Mouse (Mus musculus) cerebellum, postnatal 36 days (tissue): ENCODE measurements around the gene Vav1.
A peak's percentile ranks its signal among the peaks of the same experiment; 100 is the strongest.
"Not testable (repeated sequence)": the region's sequence is repeated elsewhere in the genome, so short reads cannot be mapped to it uniquely, and the experiment has no call there.

Experiments used
- DNase-seq, 2 experiments: peaks; one replicate each; pipeline ENCODE4 v3.0.0; 2021 to 2022; ENCODE audit warnings: mixed read lengths in 2 of 2

Vav1 gene

DNA sequence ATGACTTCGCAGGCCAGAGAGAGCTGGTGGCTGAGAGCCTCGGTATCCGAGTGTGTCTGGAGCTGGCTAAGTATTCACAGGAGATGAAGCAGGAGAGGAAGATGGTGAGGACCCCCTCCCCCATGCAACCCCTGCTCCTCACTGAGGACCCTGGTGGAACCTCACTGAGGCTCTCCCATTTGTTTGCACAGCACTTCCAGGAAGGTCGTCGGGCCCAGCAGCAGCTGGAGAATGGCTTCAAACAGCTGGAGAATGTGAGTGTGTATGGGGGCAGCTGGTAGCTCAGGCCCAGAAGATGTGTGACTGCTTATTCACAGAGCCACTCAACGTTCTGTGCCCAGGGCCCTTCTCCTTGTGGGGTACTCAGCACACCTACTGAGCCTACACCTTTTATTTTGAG lies 25.6 kb upstream of the Vav1 start:
- DNase-seq = peak in 1 of 2 experiments; percentile 0

DNA sequence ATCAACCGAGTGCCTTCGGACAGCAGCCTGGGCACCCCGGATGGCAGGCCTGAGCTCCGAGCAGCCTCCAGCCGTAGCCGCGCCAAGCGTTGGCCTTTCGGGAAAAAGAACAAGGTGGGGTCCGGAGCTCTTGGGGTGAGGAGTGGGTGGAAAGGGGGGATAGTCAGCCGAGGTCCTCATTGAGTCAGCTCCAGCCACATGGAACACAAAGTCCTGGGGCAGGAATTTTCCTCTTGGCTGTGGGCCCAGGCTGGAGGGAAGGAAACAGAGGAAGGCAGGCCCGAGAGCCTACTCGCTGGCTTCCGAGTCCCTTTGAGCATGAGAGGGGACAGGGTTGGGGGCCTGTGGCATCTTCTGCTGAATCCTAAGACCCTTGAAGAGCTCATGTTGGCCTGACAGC lies 23.5 kb upstream of the Vav1 start:
- no peak for DNase-seq

DNA sequence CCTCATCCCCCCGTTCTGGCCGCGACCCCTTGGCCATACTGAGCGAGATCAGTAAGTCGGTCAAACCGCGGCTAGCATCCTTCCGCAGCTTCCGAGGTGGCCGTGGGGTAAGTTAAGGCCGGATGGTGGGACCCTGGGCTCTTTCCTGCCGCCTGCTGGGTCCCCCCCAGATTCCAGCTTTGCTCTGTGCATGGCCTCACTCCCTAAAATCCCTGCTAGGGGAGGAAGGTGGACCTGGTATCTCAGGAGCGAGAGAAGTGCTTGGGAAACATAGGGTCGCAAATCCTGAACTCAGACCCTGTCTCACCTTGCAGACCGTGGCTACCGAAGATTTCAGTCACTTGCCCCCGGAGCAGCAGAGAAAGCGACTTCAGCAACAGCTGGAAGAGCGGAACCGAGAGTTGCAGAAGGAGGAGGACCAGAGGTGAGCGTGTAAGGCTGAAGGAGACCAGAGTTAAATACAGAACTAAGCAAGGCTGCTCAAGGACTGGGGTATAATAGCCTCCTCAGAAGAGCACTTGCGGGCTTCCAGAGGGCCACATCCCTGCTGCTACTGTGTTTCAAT lies 21.9 kb upstream of the Vav1 start:
- peak in 1 of 2 experiments; percentile 1 for DNase-seq

DNA sequence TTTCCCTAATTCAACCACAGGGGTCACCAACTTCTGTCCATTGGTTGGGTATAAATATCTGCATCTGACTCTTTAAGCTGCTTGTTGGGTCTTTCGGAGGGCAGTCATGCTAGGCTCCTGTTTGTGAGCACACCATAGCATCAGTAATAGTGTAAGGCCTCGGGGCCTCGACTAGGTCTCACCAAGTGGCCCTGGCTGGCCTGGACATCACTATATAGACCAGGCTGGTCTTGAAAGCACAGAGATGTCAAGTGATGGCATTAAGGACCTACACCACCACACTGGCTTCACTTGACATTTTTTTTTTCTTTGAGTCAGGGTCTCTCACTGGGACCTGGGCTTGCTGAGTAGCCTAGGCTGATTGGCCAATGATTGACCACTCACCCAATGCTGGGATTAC lies 20.7 kb upstream of the Vav1 start:
- no peak for DNase-seq

DNA sequence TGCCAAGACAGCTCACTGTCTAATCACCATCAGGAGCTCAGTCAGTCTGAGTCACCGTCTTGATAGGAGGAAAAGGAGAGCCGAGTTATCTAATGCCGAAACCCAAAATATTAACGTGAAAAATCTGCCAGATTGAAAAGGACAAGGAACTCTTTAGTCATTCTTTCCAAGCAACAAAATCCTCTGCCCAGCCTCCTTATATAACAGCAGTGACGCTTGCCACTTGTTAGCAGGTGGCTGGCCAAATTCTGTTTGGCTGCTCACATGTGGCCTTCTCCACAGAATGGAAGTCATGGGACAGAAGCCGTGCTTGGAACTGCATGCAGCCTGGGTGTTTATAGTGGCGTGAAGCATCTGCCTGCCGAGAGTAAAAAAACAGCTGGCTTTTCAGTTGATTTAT lies 19.2 kb upstream of the Vav1 start:
- no peak for DNase-seq

DNA sequence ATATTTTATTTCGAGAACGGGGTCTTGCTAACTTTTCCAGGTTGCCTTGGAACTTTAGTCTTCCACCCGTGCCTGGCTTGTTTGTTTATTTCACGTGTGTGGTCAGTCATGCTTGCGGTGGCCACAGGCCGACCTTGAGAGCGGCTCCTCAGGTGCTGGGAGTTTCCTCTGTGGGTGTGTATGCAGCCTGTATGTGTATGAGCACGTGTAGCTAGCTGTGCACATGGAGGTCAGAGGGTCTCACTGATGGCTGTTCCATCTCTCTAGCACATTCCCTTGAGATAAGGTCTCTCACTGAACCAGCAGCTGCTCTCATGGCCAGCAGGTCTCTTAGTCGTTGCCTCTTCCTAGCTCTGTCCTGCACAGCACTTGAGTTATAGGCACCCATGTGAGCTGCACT lies 18.5 kb upstream of the Vav1 start:
- DNase-seq = no peak

DNA sequence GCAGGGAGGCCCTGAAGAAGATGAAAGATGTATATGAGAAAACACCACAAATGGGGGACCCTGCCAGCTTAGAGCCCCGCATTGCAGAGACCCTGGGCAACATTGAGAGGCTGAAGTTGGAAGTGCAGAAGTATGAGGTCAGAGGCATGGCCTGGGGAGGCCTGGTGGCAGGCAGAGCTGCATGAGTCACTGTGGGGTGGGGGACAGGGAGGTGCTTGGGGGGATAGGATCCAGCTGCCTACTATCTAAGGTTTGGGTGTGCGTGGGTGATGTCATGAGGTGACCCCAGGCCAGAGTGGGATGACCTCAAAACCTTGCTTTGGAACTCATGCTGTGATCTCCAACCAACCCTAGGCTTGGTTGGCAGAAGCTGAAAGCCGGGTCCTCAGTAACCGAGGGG lies 17.6 kb upstream of the Vav1 start:
- DNase-seq = no peak

DNA sequence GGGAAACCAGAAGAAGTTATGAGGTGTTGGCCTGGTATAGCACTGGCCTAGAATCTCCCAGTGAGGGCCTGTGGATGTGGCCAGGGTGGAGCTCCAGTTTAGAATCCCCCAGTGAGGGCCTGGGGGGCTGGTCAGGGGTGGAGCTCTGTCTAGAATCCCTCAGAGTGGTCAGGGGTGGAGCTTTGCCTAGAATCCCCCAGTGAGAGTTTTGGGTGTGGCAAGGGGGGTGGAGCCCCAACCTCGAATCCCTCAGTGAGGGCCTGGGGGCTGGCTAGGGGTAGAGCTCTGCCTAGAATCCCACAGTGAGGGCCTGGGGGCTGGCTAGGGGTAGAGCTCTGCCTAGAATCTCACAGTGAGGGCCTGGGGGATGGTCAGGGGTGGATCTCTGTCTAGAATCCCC lies 17.1 kb upstream of the Vav1 start:
- no peak for DNase-seq

DNA sequence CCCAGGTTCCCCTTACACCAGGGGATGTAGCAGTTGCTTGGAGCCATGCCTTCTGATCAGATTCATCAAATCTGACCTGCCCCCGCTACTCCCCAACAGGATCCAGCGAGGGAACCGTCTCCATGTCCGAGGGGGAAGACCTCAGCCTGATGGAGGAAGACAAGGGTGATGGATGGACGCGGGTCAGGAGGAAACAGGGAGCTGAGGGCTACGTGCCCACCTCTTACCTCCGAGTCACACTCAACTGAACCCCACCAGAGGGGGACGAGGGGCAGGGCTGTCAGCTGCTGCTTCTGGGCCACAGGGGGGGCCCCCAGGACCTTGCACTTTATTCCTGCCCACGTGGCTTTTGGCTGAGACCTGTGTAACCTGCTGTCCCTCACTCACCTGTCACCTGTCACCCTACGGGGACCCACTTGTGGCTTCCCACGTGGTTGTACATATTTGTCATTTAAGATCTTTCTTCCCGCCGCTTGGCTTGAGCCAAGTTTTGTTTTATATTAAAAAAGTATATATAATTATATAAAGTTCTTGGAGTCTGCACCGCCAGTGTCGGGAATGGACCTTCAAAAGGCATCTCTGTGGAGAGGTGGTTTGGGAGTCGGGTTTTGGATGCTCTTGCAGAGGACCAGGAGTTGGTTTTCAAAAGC lies 15.9 kb upstream of the Vav1 start:
- no peak for DNase-seq

DNA sequence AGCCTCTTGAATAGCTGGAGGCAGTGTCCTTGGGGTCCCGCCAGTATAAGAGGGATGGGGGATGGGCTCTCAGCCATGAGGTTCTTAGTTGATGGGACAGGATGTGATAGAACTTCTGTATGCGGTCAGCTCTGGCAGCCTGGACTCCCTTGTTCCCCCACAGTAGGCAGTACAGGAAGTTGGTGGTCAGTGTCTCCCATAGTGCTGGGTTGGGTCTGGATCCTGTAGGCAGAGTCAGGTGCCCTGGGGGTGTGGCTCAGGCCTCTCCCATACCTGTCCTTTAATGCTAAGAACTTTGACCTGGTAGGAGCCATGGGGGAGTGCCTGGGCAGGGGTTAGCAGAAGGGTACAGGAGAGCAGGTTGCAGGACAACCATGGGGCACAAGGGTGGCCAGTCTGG lies 14.7 kb upstream of the Vav1 start:
- no peak for DNase-seq

DNA sequence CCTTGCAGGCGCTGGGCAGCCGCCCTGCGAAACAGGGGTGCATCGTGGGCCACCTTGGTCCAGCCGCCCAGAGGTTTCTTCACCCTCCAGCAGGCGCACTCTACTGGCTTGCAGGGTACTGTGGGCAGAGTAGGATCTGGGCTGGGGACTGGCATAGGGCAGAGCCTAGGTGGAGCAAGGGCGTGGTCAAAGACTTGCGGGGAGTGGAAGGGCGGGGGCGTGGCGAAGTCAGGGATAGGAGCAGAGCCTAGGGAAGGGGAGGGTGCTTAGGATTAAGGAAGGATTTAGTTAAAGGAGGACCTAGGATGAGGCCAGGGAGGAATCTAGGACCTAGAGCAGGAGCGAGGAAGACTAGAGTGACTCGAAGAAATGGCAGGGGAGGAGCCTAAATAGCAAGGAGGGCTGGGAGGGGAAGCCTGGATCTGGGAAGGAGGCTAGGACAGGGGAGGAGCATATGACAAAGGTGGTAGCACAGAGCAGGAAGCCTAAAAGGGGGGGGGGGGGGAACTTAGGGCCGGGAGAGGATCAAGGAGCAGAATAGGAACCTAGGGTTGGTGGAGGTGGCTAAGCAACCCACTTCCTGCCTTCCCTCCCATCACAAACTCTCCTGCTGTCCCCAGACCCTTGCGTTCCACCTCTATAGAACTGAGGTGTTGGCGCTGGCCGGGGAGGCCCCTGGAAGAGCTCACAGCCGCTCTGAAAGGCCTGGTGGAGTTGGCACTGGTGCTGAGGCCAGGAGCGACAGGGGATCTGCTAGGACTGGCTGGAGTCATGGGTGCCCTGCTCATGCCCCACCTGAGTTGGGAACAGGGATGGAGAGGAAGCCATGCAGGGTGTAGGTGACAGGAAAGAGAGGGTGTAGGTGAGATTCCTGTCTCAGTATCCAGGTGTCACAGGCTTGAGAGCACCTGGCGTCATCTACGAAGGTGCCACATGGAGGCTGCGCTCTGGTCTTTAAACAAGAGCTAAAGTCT lies 13.6 kb upstream of the Vav1 start:
- DNase-seq = peak; percentile 51 to 71

DNA sequence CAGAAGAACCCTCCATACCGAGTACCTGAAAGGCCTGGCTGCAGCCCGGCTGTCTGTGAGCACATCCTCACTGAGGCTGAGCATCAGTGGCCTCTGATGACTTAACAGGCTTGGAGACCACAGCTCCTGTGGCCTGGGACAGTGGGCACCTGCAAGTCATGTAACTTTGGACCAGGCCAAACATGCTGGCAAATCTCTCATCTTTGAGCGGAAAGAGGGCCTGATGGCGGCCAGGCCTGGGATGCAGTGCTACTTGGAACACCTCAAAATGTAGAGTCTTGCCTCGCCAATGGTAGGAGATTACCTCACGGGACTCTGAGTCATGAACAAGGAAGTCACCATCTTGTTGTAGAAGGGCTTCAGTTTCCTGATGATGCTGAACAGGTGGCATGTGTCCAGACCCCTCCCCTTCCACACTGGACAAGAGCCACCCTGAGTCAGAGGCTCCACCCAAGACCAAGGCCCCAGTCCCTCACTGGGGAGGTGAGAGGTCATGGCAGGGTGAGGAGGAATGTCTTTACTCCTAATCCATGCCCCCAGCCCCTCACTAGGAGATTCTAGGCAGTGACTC lies 11.3 kb upstream of the Vav1 start:
- no peak for DNase-seq

DNA sequence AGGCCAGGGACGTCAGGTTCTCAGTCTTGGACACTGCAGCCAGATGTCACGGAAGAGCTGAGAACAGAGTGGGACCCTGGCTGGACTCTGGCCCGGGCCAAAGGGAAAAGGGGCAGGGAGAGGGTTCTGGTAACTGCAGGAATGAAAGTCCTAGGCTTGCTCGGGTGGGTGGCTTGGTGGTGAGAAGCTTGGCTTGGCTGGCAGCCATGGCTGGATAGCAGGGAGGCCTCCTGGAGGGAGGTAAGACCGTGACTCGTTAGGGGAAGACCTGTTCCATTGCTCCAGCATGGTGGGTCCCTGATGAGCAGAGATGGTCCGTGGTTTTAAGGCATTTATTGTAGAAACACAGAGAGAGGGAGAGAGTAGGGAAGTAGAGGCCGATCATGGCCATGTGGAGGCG lies 7.6 kb upstream of the Vav1 start:
- DNase-seq = no peak

DNA sequence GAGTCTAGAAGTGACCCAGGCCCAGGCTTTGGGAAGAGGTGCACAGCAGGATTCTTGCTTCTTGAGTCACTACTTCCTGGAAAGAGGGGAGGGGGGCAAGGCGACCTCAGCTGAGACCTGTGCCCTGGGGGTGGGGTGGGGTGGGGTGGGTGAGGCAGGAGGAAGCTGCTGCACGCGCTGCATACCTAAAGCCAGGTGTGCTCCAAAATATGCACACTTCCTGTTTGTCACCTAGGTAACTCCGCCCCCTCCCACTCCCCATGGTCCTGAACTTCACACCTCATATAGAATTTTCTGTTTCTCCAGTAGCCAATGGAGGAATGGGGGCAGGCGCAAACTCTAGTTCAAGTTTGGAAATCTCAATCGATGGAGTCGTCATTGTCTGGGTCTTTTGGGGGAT lies 5.1 kb upstream of the Vav1 start:
- no peak for DNase-seq

DNA sequence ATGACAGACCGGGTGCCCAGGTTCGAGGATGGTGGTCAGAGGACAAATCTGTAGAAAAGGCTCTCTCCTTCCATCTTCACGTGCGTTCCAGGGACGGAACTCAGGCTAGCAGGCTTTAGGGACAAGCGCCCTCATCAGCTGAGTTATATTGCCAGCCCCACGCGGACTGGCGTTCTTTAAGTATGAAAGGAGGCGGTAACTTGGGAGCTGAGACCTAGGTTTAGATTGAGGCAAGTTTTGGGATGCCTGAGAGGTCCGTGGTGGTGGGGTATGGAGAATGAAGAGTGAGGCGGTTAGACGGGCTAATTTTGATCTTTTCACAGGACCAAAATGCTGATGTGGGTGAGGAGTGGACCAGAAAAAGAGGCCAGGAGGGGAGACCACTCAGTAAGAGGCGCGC lies 4.2 kb upstream of the Vav1 start:
- DNase-seq = peak in 1 of 2 experiments; percentile 13

DNA sequence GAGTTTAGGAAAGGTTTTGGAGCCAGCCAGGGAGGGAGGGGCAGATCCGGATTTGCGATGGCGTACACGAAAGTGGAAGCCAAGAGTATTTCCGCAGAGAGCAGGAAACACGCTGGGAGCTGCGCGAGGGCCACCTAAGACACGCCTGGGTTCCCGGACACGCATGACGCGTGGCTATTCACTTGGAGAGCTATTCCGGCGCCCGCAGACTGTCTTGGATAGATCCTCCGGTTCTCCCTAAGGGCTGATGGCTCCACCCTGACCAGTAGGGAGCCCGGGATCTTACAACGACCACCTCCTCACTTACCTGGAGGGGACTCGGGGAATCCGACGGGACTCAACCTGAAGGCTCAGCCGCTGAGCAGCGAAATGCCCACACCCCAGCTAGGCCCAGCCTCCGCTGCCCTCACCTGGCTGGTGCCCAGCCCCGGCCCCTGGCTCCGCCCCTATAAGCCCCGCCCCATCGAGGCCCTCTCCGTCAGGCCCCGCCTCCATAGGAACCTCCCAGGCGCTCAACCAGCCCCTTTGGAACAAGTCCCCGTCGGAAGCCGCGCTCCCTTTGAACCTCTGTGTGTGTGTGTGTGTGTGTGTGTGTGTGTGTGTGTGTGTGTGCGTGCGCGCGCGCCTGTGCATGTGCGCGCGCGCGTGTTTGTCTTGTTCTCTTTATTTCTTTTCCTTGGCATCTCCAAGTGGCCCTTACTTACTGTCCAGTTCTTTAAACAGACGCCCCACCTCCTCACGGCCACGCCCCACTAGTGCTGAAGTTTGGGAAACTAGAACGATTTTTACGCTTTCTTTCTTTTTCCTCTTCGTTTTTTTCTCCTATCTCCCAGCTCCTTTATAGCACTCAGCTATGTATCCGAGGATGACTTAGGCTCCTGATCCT lies 3.5 kb upstream of the Vav1 start:
- peak; percentile 78 to 84 for DNase-seq

DNA sequence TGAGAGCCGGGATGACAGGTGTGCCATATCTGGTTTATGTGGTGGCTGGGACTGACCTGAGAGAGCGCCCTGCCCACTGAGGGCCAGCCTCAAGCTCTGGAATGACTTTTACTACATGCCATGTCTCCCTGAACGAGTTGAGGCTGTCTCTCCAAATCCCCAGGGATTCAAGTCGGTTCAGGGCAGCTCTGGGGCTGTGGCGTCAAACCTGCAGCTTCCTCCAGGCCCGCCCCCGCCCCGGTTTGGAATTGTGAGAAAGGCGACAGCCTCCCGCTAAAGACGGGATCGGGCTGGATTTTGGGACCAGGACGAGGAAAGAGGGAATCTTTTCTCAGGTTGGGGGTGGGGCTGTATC lies 2.9 kb upstream of the Vav1 start:
- peak in 1 of 2 experiments; percentile 15 for DNase-seq

DNA sequence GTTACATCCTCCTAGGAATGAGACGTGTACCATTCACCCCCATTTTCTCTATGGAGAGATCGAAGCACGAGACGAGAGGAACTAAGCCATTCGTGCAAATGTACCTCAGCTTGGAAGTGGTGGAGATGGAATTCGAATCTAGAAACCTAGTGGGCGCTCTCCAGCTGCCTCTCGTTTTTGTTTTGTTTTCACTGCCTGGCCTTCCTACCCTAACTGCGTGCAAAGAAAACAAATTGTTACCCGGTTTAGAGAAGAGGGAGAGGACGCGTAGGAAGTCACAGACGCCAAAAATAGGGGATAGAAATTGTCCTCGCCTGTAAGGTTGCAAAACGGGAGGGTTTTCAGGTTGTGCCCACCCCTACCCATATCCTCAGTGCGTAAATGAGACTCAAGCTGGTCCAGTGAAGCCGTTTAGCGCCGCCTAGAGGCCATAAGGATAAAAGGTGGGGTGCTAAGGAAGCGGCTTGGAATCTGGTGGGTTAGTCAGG lies 2.2 kb upstream of the Vav1 start:
- DNase-seq = peak; percentile 70 to 79

DNA sequence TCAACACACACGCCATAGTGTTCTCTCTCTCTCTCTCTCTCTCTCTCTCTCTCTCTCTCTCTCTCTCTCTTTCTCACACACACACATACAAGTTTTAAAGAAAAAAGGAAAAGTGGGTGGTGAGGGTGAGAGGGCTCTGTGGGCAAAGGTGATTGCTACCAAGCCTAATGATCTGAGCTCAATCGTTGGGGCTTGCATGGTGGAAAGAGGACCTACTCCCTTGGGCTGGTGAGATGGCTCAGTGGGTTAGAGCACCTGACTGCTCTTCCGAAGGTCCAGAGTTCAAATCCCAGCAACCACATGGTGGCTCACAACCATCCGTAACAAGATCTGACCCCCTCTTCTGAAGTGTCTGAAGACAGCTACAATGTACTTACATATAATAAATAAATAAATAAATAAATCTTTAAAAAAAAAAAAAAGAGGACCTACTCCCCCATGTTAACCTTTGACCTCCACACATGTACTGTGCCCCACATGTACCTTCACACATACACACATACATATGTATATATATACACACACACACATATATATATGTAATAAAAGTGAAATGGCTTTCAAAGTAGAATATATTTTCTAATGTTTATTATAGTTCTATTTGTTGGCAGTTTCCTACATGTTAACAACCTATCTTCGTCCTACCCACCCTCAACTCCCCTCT lies 1.2 kb upstream of the Vav1 start:
- not testable (repeated sequence) for DNase-seq

DNA sequence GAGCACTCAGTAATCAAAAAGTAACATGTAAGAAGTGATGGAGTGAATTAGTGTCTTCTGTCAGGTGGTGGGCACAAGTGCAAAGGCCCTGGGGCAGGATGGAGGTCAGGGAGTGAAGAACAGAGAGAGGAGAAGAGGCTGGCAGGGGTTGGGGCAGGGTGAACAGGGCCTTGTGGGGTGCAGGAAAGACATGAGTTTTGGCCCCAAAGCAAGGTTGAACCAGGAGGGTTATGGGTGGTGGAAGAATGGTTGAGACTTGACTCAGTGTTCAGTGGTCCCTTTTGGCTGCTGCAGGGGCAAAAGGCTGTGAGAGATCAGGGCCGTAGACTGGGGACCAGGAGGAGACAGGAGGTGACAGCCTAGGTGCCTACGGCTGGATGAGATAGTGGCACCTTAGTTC lies 363 bp upstream of the Vav1 start:
- no peak for DNase-seq

DNA sequence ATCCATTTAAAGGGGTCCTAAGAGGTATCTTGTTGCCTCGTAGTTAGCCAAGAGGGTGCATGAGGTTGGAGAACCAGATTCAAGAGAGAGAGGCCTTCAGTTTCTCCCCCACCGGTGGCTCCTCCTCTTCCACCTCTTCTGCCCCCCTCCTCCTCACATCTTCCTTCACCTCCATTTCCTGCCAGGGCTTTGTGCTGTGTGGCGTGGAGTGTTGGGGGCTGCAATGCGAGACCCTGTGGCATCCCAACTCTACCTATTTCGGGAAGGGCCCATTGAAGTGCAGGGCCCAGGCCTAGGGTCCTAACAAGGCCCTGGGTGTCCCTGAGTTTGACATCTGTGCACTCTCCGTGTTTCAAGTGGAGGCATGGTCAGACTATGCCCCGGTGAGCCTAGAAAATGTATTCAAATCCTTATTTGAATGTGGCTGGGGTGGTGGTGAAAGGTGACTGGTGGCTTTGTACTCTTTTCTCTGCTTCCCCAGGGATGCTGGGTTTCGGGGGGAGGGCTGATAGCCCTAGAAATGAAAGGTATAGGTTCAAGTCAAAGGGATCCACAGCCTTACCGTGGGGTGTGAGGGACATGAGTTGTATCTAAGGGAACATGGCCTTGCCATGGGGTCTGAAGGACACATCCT lies 808 bp downstream of the Vav1 start:
- no peak for DNase-seq
